Mouse (Mus musculus): ENCODE measurements around the gene Gm3488. TPM values are rescaled to one million over a fixed set of nuclear protein-coding genes. Genes with fewer than 3 reads are reported as not detected.
"Not testable (repeated sequence)": the region's sequence is repeated elsewhere in the genome, so short reads cannot be mapped to it uniquely, and the experiment has no call there.

Gm3488 gene
- 7.2 and 14.5 TPM in 2 replicates for total RNA-seq (2014; rRNA removed)
- polyA plus RNA-seq (2015; fragmentation: Nextera tagmentation; extraction: Ambion mirVana), result 17.7 and 19.2 TPM in 2 replicates

GRCm38 (mm10) chr14:5501374-5501773 is at the start of gene Gm3488:
Gene Gm3488 (plus strand): TSS chr14:5501674.
- not testable (repeated sequence) for ATAC-seq (ENCODE audit: low FRiP score)
- WGBS, result no CpG with 5 or more reads among the region's 35 CpGs

GRCm38 (mm10) chr14:5455367-5455766 is 46.1 kb upstream of the Gm3488 start, which contains the start of gene Gm3194:
Gene Gm3194 (minus strand): TSS chr14:5455467.
- DNase-seq (ENCODE audit: low spot score), result not testable (repeated sequence)

More at GRCm38 (mm10) chr14:5501374-5501773, at the start of gene Gm3488:
- H3K4me3 ChIP-seq (ENCODE audit: low read depth, low read length); DNase-seq (ENCODE audit: low spot score); H3K9me3 ChIP-seq (ENCODE audit: low read length); H3K4me2 ChIP-seq (ENCODE audit: low read depth, low read length, poor library complexity, severe bottlenecking); H3K27me3 ChIP-seq (ENCODE audit: insufficient read depth, low read length); H3K4me1 ChIP-seq (ENCODE audit: insufficient read depth, low read length); H3K27ac ChIP-seq (ENCODE audit: low read depth, low read length); H3K36me3 ChIP-seq (ENCODE audit: insufficient read depth, low read length); H3K9ac ChIP-seq (replicated peaks; ENCODE audit: low read length, poor library complexity, severe bottlenecking): not testable (repeated sequence)

GRCm38 (mm10) chr14:5460469-5460868 is 41.0 kb upstream of the Gm3488 start:
- H3K4me2 ChIP-seq (ENCODE audit: low read depth, low read length, poor library complexity, severe bottlenecking); H3K4me3 ChIP-seq (ENCODE audit: low read depth, low read length); H3K27ac ChIP-seq (ENCODE audit: low read depth, low read length); H3K27me3 ChIP-seq (ENCODE audit: insufficient read depth, low read length); H3K9ac ChIP-seq (replicated peaks; ENCODE audit: low read length, poor library complexity, severe bottlenecking); H3K36me3 ChIP-seq (ENCODE audit: insufficient read depth, low read length); DNase-seq (ENCODE audit: low spot score); H3K9me3 ChIP-seq (ENCODE audit: low read length); H3K4me1 ChIP-seq (ENCODE audit: insufficient read depth, low read length): not testable (repeated sequence)
- WGBS, result no CpG with 5 or more reads among the region's 19 CpGs
- peak; percentile 76 for ATAC-seq (ENCODE audit: low FRiP score)

More at GRCm38 (mm10) chr14:5455367-5455766, 46.1 kb upstream of the Gm3488 start, which contains the start of gene Gm3194:
- H3K9ac ChIP-seq (replicated peaks; ENCODE audit: low read length, poor library complexity, severe bottlenecking); H3K27me3 ChIP-seq (ENCODE audit: insufficient read depth, low read length); H3K27ac ChIP-seq (ENCODE audit: low read depth, low read length); H3K4me1 ChIP-seq (ENCODE audit: insufficient read depth, low read length); ATAC-seq (ENCODE audit: low FRiP score); H3K36me3 ChIP-seq (ENCODE audit: insufficient read depth, low read length); H3K9me3 ChIP-seq (ENCODE audit: low read length); H3K4me3 ChIP-seq (ENCODE audit: low read depth, low read length); H3K4me2 ChIP-seq (ENCODE audit: low read depth, low read length, poor library complexity, severe bottlenecking): not testable (repeated sequence)
- no CpG with 5 or more reads among the region's 3 CpGs for WGBS

- not testable (repeated sequence) for H3K4me2 ChIP-seq (ENCODE audit: low read depth, low read length, poor library complexity, severe bottlenecking); H3K36me3 ChIP-seq (ENCODE audit: insufficient read depth, low read length); DNase-seq (ENCODE audit: low spot score); H3K4me3 ChIP-seq (ENCODE audit: low read depth, low read length); H3K4me1 ChIP-seq (ENCODE audit: insufficient read depth, low read length); ATAC-seq (ENCODE audit: low FRiP score); H3K9me3 ChIP-seq (ENCODE audit: low read length); H3K9ac ChIP-seq (replicated peaks; ENCODE audit: low read length, poor library complexity, severe bottlenecking); H3K27ac ChIP-seq (ENCODE audit: low read depth, low read length); H3K27me3 ChIP-seq (ENCODE audit: insufficient read depth, low read length)
- no CpG with 5 or more reads among the region's 3 CpGs for WGBS
Observed at GRCm38 (mm10) chr14:5477730-5478129, 23.7 kb upstream of the Gm3488 start, which contains the start of gene Gm8246. Gene Gm8246 (minus strand): TSS chr14:5477830.

- not testable (repeated sequence) for ATAC-seq (ENCODE audit: low FRiP score); H3K27me3 ChIP-seq (ENCODE audit: insufficient read depth, low read length); H3K36me3 ChIP-seq (ENCODE audit: insufficient read depth, low read length); H3K4me1 ChIP-seq (ENCODE audit: insufficient read depth, low read length); DNase-seq (ENCODE audit: low spot score); H3K27ac ChIP-seq (ENCODE audit: low read depth, low read length); H3K4me3 ChIP-seq (ENCODE audit: low read depth, low read length); H3K9me3 ChIP-seq (ENCODE audit: low read length); H3K9ac ChIP-seq (replicated peaks; ENCODE audit: low read length, poor library complexity, severe bottlenecking); H3K4me2 ChIP-seq (ENCODE audit: low read depth, low read length, poor library complexity, severe bottlenecking)
- WGBS, result 92% methylated on average over 4 of the region's 5 CpGs
Observed at GRCm38 (mm10) chr14:5483907-5484306, 17.6 kb upstream of the Gm3488 start, which contains the start of gene Gm3187. Gene Gm3187 (plus strand): TSS chr14:5484207.

- not testable (repeated sequence) for ATAC-seq (ENCODE audit: low FRiP score); H3K27me3 ChIP-seq (ENCODE audit: insufficient read depth, low read length); H3K9ac ChIP-seq (replicated peaks; ENCODE audit: low read length, poor library complexity, severe bottlenecking); H3K36me3 ChIP-seq (ENCODE audit: insufficient read depth, low read length); DNase-seq (ENCODE audit: low spot score); H3K4me1 ChIP-seq (ENCODE audit: insufficient read depth, low read length); H3K4me2 ChIP-seq (ENCODE audit: low read depth, low read length, poor library complexity, severe bottlenecking); H3K9me3 ChIP-seq (ENCODE audit: low read length); H3K4me3 ChIP-seq (ENCODE audit: low read depth, low read length); H3K27ac ChIP-seq (ENCODE audit: low read depth, low read length)
- no CpG with 5 or more reads among the region's 2 CpGs for WGBS
Observed at GRCm38 (mm10) chr14:5538196-5538595, 36.7 kb downstream of the Gm3488 start, which contains the start of gene Gm3532. Gene Gm3532 (plus strand): TSS chr14:5538496.

Other genes with a start within 250 kb of the Gm3488 start
- not detected in 2 replicates for gene Gm3526, start 241.1 kb upstream of the Gm3488 start, total RNA-seq (2014; rRNA removed)
- not detected in 2 replicates for gene Gm3526, start 241.1 kb upstream of the Gm3488 start, polyA plus RNA-seq (2015; fragmentation: Nextera tagmentation; extraction: Ambion mirVana)
- gene Gm3542, start 166.7 kb upstream of the Gm3488 start, total RNA-seq (2014; rRNA removed), result not detected in 2 replicates
- not detected in 2 replicates for gene Gm3542, start 166.7 kb upstream of the Gm3488 start, polyA plus RNA-seq (2015; fragmentation: Nextera tagmentation; extraction: Ambion mirVana)
- 1.2 TPM in 1 of 2 replicates, not detected in the other for gene Gm3500, start 112.6 kb upstream of the Gm3488 start, total RNA-seq (2014; rRNA removed)
- gene Gm3500, start 112.6 kb upstream of the Gm3488 start, polyA plus RNA-seq (2015; fragmentation: Nextera tagmentation; extraction: Ambion mirVana), result 2.0 and 2.8 TPM in 2 replicates
- 2.7 and 3.1 TPM in 2 replicates for gene Gm3194, start 46.2 kb upstream of the Gm3488 start, total RNA-seq (2014; rRNA removed)
- 0.42 and 3.0 TPM in 2 replicates for gene Gm3194, start 46.2 kb upstream of the Gm3488 start, polyA plus RNA-seq (2015; fragmentation: Nextera tagmentation; extraction: Ambion mirVana)
- not detected in 2 replicates for gene Gm8246, start 23.8 kb upstream of the Gm3488 start, total RNA-seq (2014; rRNA removed)
- gene Gm8246, start 23.8 kb upstream of the Gm3488 start, polyA plus RNA-seq (2015; fragmentation: Nextera tagmentation; extraction: Ambion mirVana), result not detected in 2 replicates
- gene Gm3187, start 17.5 kb upstream of the Gm3488 start, total RNA-seq (2014; rRNA removed), result 0.19 TPM in 1 of 2 replicates, not detected in the other
- gene Gm3187, start 17.5 kb upstream of the Gm3488 start, polyA plus RNA-seq (2015; fragmentation: Nextera tagmentation; extraction: Ambion mirVana), result 0.23 TPM in 1 of 2 replicates, not detected in the other
- not detected in 2 replicates for gene Gm3532, start 36.8 kb downstream of the Gm3488 start, total RNA-seq (2014; rRNA removed)
- not detected in 2 replicates for gene Gm3532, start 36.8 kb downstream of the Gm3488 start, polyA plus RNA-seq (2015; fragmentation: Nextera tagmentation; extraction: Ambion mirVana)
- gene Gm8265, start 131.4 kb downstream of the Gm3488 start, total RNA-seq (2014; rRNA removed), result not detected in 2 replicates
- not detected in 2 replicates for gene Gm8265, start 131.4 kb downstream of the Gm3488 start, polyA plus RNA-seq (2015; fragmentation: Nextera tagmentation; extraction: Ambion mirVana)
- gene Gm9603, start 185.8 kb downstream of the Gm3488 start, total RNA-seq (2014; rRNA removed), result not detected in 2 replicates
- gene Gm9603, start 185.8 kb downstream of the Gm3488 start, polyA plus RNA-seq (2015; fragmentation: Nextera tagmentation; extraction: Ambion mirVana), result not detected in 2 replicates
- gene Gm3373, start 239.9 kb downstream of the Gm3488 start, total RNA-seq (2014; rRNA removed), result 3.1 TPM in 1 of 2 replicates, not detected in the other
- 0.64 and 1.5 TPM in 2 replicates for gene Gm3373, start 239.9 kb downstream of the Gm3488 start, polyA plus RNA-seq (2015; fragmentation: Nextera tagmentation; extraction: Ambion mirVana)

All from midbrain, postnatal 0 days (tissue).